Mouse (Mus musculus) midbrain, embryonic 11.5 days (tissue): Measurements from ENCODE around the gene Atg7. TPM values are rescaled to one million over a fixed set of nuclear protein-coding genes. Genes with fewer than 3 reads are reported as not detected.
A peak's percentile ranks its signal among the peaks of the same experiment; 100 is the strongest.

Source experiments
- ATAC-seq: fragments of 200-750 bp; cut with Nextera tagmentation; 2 replicates; pipeline ENCODE4 v1.8.0; 2017; ENCODE audit warnings: moderate TSS enrichment, moderate library complexity; ENCODE audit not compliant: low FRiP score
- DNase-seq: peaks from one replicate; pipeline ENCODE4 v3.0.0; 2015; ENCODE audit warnings: low spot score; ENCODE audit errors: missing footprints
- H3K27ac ChIP-seq: fragments of 300-500 bp; sonication (generic); 2 replicates; pipeline ENCODE4 v1.5.1; 2014; ENCODE audit warnings: low read depth, low read length
- H3K27me3 ChIP-seq: fragments of 300-500 bp; sonication (generic); 2 replicates; pipeline ENCODE4 v1.6.1; 2014; ENCODE audit warnings: mild to moderate bottlenecking, low read length, moderate library complexity, mixed read lengths; ENCODE audit not compliant: control insufficient read depth, insufficient read depth
- H3K36me3 ChIP-seq: fragments of 300-500 bp; sonication (generic); 2 replicates; pipeline ENCODE4 v1.6.1; 2014; ENCODE audit warnings: mild to moderate bottlenecking, low read length, moderate library complexity, mixed read lengths; ENCODE audit not compliant: control insufficient read depth, insufficient read depth
- H3K4me1 ChIP-seq: fragments of 300-500 bp; sonication (generic); 2 replicates; pipeline ENCODE4 v1.6.1; 2014; ENCODE audit warnings: low read length; ENCODE audit not compliant: control insufficient read depth, insufficient read depth
- H3K4me2 ChIP-seq: fragments of 300-500 bp; sonication (generic); 2 replicates; pipeline ENCODE4 v1.6.1; 2014; ENCODE audit warnings: mild to moderate bottlenecking, moderate library complexity
- H3K4me3 ChIP-seq: fragments of 300-500 bp; sonication (generic); 2 replicates; pipeline ENCODE4 v1.5.1; 2014; ENCODE audit warnings: low read depth, low read length
- H3K9ac ChIP-seq: fragments of 300-500 bp; sonication (generic); 2 replicates; pipeline ENCODE4 v1.6.1; 2014; ENCODE audit warnings: low read length
- H3K9me3 ChIP-seq: fragments of 300-500 bp; sonication (generic); 2 replicates; pipeline ENCODE4 v1.6.1; 2016; ENCODE audit warnings: low read length; ENCODE audit not compliant: control insufficient read depth
- WGBS: fragments of 180-500 bp; shearing (Covaris S2); extraction: QIAGEN DNeasy Blood & Tissue Kit; methylation state at CpG from one replicate; pipeline ENCODE4 v1.1.7; 2014; 5-methylcytosine and 5-hydroxymethylcytosine counted together
- polyA plus RNA-seq: library from polyadenylated mRNA; unstranded; fragments of >200 nt; fragmentation: Nextera tagmentation; extraction: Ambion mirVana; gene quantifications from 2 replicates; pipeline ENCODE4 v1.2.1, GENCODE M21; 2014

The Atg7 gene
- polyA plus RNA-seq, 1 experiment from 2014 or later, result 17.6 TPM

GRCm38 (mm10) chr6:114874138-114874928 is 231.4 kb downstream of the Atg7 start:
- H3K4me2 ChIP-seq, result peak overlapping the region; percentile 72
- DNase-seq (peak; percentile 92), ATAC-seq (peak; percentile 75)
- no peaks in the 10 kb centered on the region for H3K9me3 ChIP-seq
- H3K9ac ChIP-seq, result peak overlapping the region; percentile 74
- peaks cover 50% of the 10 kb centered on the region for H3K4me1 ChIP-seq
- no peaks in the 10 kb centered on the region for H3K36me3 ChIP-seq
- peak overlapping the region; percentile 84 for H3K27ac ChIP-seq
- 8% methylated on average over 19 of the region's 19 CpGs for WGBS
- no peaks in the 10 kb centered on the region for H3K27me3 ChIP-seq
- peak overlapping the region; percentile 40 for H3K4me3 ChIP-seq

DNA sequence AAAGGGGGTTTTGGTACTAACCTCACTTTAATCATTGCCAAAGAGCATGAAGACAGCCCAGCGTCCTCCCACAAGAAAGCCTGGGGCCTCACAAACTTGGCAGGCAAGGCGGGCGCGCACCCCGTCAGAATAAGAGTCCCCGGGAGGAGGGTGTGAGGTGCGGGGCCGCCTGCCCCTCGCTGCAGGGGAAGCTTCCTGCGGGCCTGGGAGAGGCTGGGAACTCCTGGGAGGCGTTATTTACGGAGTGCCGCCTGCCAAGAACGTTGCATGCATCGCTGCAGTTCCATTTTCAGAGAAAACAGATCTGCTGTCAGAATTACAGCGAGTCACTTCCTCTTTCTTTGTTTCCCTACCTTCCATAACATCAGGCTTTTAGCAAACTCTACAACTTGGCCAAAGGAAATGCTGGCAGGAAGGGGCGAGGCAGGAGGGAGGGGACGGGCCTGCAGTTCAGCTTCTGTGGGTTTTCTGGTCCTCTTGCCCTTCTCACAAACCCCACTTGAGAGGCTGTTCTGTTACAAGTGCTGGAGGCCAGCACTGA is 232.2 kb downstream of the Atg7 start:
- Histone ChIP-seq H3K4me3 (peak overlapping the region; percentile 40), H3K4me1 (peaks cover 51% of the 10 kb centered on the region), H3K9me3 (no peaks in the 10 kb centered on the region), H3K4me2 (peak overlapping the region; percentile 72), H3K36me3 (no peaks in the 10 kb centered on the region), H3K27me3 (no peaks in the 10 kb centered on the region), H3K9ac (peak overlapping the region; percentile 74), H3K27ac (peak overlapping the region; percentile 84)
- under 1% methylated on average over 18 of the region's 18 CpGs for WGBS
- ATAC-seq, result peak; percentile 85
- peak; percentile 99 for DNase-seq

- Histone ChIP-seq H3K4me1 (peaks cover 56% of the 10 kb centered on the region), H3K9me3 (no peaks in the 10 kb centered on the region), H3K4me2 (no peak overlapping the region), H3K27ac (peak overlapping the region; percentile 84), H3K27me3 (no peaks in the 10 kb centered on the region), H3K36me3 (no peaks in the 10 kb centered on the region), H3K9ac (peak overlapping the region; percentile 47), H3K4me3 (no peak overlapping the region)
- DNase-seq, result peak; percentile 91
- 23% methylated on average over 4 of the region's 4 CpGs for WGBS
- no peak for ATAC-seq
Measured at GRCm38 (mm10) chr6:114876033-114876432, 233.1 kb downstream of the Atg7 start.

DNA sequence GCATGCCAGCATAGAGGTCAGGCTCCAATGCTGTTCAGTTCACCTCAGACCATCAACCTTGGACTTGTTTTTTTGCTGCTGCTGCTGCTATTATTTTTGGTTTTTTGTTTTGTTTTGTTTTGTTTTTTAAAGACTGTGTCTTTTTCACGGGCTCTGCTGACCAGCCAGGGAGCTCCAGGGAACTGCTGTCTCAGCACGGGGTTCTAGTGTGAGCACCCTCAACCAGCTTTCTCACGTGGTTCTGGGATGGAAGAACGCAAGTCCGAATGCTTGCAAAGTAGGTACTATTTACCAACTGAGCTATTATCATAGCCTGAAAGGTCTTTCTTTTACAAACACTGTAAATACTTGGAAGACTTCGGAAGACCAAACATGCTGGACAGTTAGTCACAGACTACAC is 233.6 kb downstream of the Atg7 start:
- Histone ChIP-seq H3K4me1 (peaks cover 58% of the 10 kb centered on the region), H3K4me2 (no peak overlapping the region), H3K4me3 (no peak overlapping the region), H3K27me3 (no peaks in the 10 kb centered on the region), H3K9ac (peak overlapping the region; percentile 47; the same call in 1 of the 2 replicates), H3K36me3 (no peaks in the 10 kb centered on the region), H3K27ac (no peak overlapping the region; the same call in 1 of the 2 replicates), H3K9me3 (no peaks in the 10 kb centered on the region)
- 78% methylated on average over 6 of the region's 6 CpGs for WGBS
- DNase-seq, result no peak
- ATAC-seq, result no peak

DNA sequence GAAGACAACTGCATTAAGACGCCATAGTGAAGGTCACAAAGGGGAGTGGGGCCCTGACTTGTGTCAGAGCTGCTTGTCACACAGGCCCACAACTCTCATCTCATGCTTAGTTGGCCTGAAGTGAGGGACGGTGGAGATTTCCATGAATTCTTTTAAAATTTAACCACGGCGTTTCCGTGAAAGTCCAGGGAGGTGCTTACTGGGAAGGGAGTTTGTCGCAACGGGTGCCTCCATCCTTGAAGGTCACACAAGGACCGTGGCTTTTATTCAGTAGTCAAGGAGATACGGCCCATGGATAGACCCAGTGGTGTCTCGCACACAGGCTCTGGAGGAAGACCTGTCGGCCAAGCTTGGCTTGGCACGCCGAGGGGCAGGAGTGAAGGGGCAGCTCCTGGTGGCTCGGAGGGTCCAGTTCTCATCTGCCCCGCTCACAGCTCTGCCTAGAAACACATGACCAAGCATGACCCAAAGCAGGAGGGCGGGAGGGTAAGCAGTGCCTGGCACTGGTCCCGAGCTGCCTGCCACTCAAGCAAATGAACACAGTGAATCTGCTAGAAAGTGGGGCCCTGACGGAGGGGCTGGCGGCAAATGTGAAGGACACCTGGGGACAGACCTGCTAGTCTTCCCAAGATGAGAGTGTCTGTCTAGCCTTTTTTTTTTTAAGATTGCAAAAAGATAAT is 236.1 kb downstream of the Atg7 start:
- no peak for DNase-seq
- no peak overlapping the region for H3K27ac ChIP-seq
- 88% methylated on average over 19 of the region's 19 CpGs for WGBS
- no peak overlapping the region for H3K4me2 ChIP-seq
- no peaks in the 10 kb centered on the region for H3K9me3 ChIP-seq
- no peaks in the 10 kb centered on the region for H3K27me3 ChIP-seq
- H3K36me3 ChIP-seq, result no peaks in the 10 kb centered on the region
- ATAC-seq, result no peak
- H3K4me1 ChIP-seq, result peaks cover 73% of the 10 kb centered on the region
- H3K4me3 ChIP-seq, result no peak overlapping the region
- H3K9ac ChIP-seq, result no peak overlapping the region

GRCm38 (mm10) chr6:114880798-114881197 is 237.9 kb downstream of the Atg7 start:
- Histone ChIP-seq H3K36me3 (peaks cover under 1% of the 10 kb centered on the region; the same call in 1 of the 2 replicates), H3K4me1 (peaks cover 57% of the 10 kb centered on the region), H3K4me3 (no peak overlapping the region), H3K9ac (no peak overlapping the region), H3K27me3 (no peaks in the 10 kb centered on the region), H3K4me2 (no peak overlapping the region), H3K27ac (no peak overlapping the region), H3K9me3 (no peaks in the 10 kb centered on the region)
- DNase-seq (no peak), ATAC-seq (no peak)
- WGBS, result 88% methylated on average over 4 of the region's 4 CpGs

GRCm38 (mm10) chr6:114882212-114882611 is 239.3 kb downstream of the Atg7 start:
- Histone ChIP-seq H3K36me3 (peaks cover 3% of the 10 kb centered on the region), H3K9ac (peak overlapping the region; percentile 63), H3K27ac (peak overlapping the region; percentile 94), H3K4me2 (no peak overlapping the region; the same call in 1 of the 2 replicates), H3K27me3 (no peaks in the 10 kb centered on the region), H3K4me1 (peaks cover 47% of the 10 kb centered on the region), H3K9me3 (no peaks in the 10 kb centered on the region), H3K4me3 (no peak overlapping the region)
- ATAC-seq (no peak), DNase-seq (peak; percentile 92)
- 45% methylated on average over 5 of the region's 5 CpGs for WGBS

GRCm38 (mm10) chr6:114882675-114883074 is 239.8 kb downstream of the Atg7 start:
- H3K4me3 ChIP-seq, result no peak overlapping the region
- H3K4me2 ChIP-seq, result peak overlapping the region; percentile 15; the same call in 1 of the 2 replicates
- no peaks in the 10 kb centered on the region for H3K27me3 ChIP-seq
- H3K4me1 ChIP-seq, result peaks cover 43% of the 10 kb centered on the region
- peak overlapping the region; percentile 94 for H3K27ac ChIP-seq
- ATAC-seq (peak; percentile 25), DNase-seq (no peak)
- peak overlapping the region; percentile 63 for H3K9ac ChIP-seq
- no peaks in the 10 kb centered on the region for H3K9me3 ChIP-seq
- 7% methylated on average over 7 of the region's 7 CpGs for WGBS
- H3K36me3 ChIP-seq, result peaks cover 3% of the 10 kb centered on the region
